Mouse (Mus musculus) myocyte (in vitro differentiated cells): ENCODE results near the gene Rasa4.

Experiments used
- CEBPB ChIP-seq: IDR thresholded peaks from 2 replicates; pipeline ENCODE4 v1.6.1; 2011; ENCODE audit warnings: mild to moderate bottlenecking, moderate library complexity; ENCODE audit not compliant: poor library complexity, insufficient read depth, severe bottlenecking
- E2F4 ChIP-seq: IDR thresholded peaks from one replicate; pipeline ENCODE4 v1.6.1; 2011; ENCODE audit warnings: mild to moderate bottlenecking, control low read depth, moderate library complexity; ENCODE audit not compliant: insufficient read depth
- MAX ChIP-seq: IDR thresholded peaks from one replicate; pipeline ENCODE4 v1.6.1; 2011; ENCODE audit warnings: low read depth, mild to moderate bottlenecking, control low read depth
- MYOD1 ChIP-seq, 3 experiments: IDR thresholded peaks; one replicate each; pipeline ENCODE4 v1.6.1; 2011; ENCODE audit warnings: control low read depth in 2 of 3, low read depth in 2 of 3, mild to moderate bottlenecking in 2 of 3, moderate library complexity in 1 of 3; ENCODE audit not compliant: insufficient read length in 2 of 3, control insufficient read depth in 1 of 3
- MYOG ChIP-seq, 3 experiments: IDR thresholded peaks; one replicate each; pipeline ENCODE4 v1.6.1; 2011; ENCODE audit warnings: control low read depth in 2 of 3, low read depth in 2 of 3, mild to moderate bottlenecking in 2 of 3; ENCODE audit not compliant: insufficient read length in 2 of 3, control insufficient read depth in 1 of 3, insufficient read depth in 1 of 3
- POLR2A ChIP-seq: IDR thresholded peaks from one replicate; pipeline ENCODE4 v1.6.1; 2011; ENCODE audit warnings: low read depth, mild to moderate bottlenecking, control low read depth, moderate library complexity; ENCODE audit not compliant: insufficient read length
- POLR2AphosphoS2 ChIP-seq: IDR thresholded peaks from one replicate; pipeline ENCODE4 v1.6.1; 2011; ENCODE audit warnings: low read depth, control low read depth; ENCODE audit not compliant: insufficient read length
- REST ChIP-seq: IDR thresholded peaks from one replicate; pipeline ENCODE4 v1.6.1; 2011; ENCODE audit warnings: mild to moderate bottlenecking, control low read depth, moderate library complexity; ENCODE audit not compliant: insufficient read depth, insufficient read length
- SRF ChIP-seq: IDR thresholded peaks from one replicate; pipeline ENCODE4 v1.6.1; 2011; ENCODE audit warnings: low read depth; ENCODE audit not compliant: control insufficient read depth, insufficient read length
- TCF12 ChIP-seq: IDR thresholded peaks from one replicate; pipeline ENCODE4 v1.6.1; 2011; ENCODE audit warnings: mild to moderate bottlenecking, control low read depth; ENCODE audit not compliant: poor library complexity, insufficient read depth, severe bottlenecking
- TCF3 ChIP-seq: IDR thresholded peaks from one replicate; pipeline ENCODE4 v1.6.1; 2011; ENCODE audit warnings: low read depth, control low read depth; ENCODE audit not compliant: insufficient read length
- USF1 ChIP-seq: IDR thresholded peaks from one replicate; pipeline ENCODE4 v1.6.1; 2011; ENCODE audit warnings: low read depth, mild to moderate bottlenecking, control low read depth, moderate library complexity

- no peak for TF ChIP-seq POLR2A
- no peak for TF ChIP-seq MAX
- TF ChIP-seq MYOD1 (IDR thresholded peaks at IDR 0.05; ENCODE audit: control insufficient read depth in 1 of 3, insufficient read length in 2 of 3, low read depth in 2 of 3), result no peak
- TF ChIP-seq TCF3, result no peak
- no peak for TF ChIP-seq USF1
- TF ChIP-seq MYOG (IDR thresholded peaks at IDR 0.05; ENCODE audit: control insufficient read depth in 1 of 3, insufficient read depth in 1 of 3, insufficient read length in 2 of 3, low read depth in 2 of 3), result no peak
- no peak for TF ChIP-seq REST
- TF ChIP-seq CEBPB, result no peak
- no peak for TF ChIP-seq POLR2AphosphoS2
- TF ChIP-seq TCF12, result no peak
- TF ChIP-seq E2F4, result no peak
- no peak for TF ChIP-seq SRF
Measured at GRCm38 (mm10) chr5:136137658-136138274, 54.0 kb downstream of the Rasa4 start.
